In genomic region chr1:152815265-152815701, GRCm38 (mm10) we compare ENCODE assay signal across 8 mouse cellular contexts. TPM values are rescaled to one million over a fixed set of nuclear protein-coding genes. Genes with fewer than 3 reads are reported as not detected.
A peak's percentile ranks its signal among the peaks of the same experiment; 100 is the strongest.
DNase-seq lines count a peak whose midpoint lies in the region; ATAC-seq and TF ChIP-seq lines count a peak whose summit lies in the region.

No protein-coding gene starts in this region.

- WGBS in heart, embryonic 12.5 days: 37% methylated on average over 7 of the region's 7 CpGs
- WGBS in forebrain, embryonic 11.5 days: 50% methylated on average over 7 of the region's 7 CpGs
- 25% methylated on average over 7 of the region's 7 CpGs for WGBS in intestine, postnatal 0 days
- WGBS in stomach, embryonic 15.5 days: 27% methylated on average over 7 of the region's 7 CpGs

- no peak for DNase-seq in heart, adult 8-10 months (ENCODE audit: low spot score)
- peak; percentile 73 for DNase-seq in WW6 (ENCODE audit: low read depth, low spot score)
- peak; percentile 65 for DNase-seq in forebrain, embryonic 11.5 days (ENCODE audit: low spot score)
- peak; percentile 68 to 70 for DNase-seq in lung, postnatal 4 days
- DNase-seq in left cerebral cortex, adult 18-20 months (ENCODE audit: low spot score in 2 of 2): no peak

- peak overlapping the region; percentile 28; the same call in 1 of the 2 replicates for H3K4me2 ChIP-seq in heart, embryonic 12.5 days
- no peak overlapping the region for H3K4me2 ChIP-seq in forebrain, embryonic 11.5 days (ENCODE audit: low read depth, low read length, severe bottlenecking)
- peak overlapping the region; percentile 56 for H3K4me2 ChIP-seq in intestine, postnatal 0 days (replicated peaks; ENCODE audit: low read depth)
- peak overlapping the region; percentile 40 for H3K4me2 ChIP-seq in stomach, embryonic 15.5 days

- H3K9ac ChIP-seq in heart, embryonic 12.5 days: no peak overlapping the region
- no peak overlapping the region for H3K9ac ChIP-seq in forebrain, embryonic 11.5 days (ENCODE audit: low read length)
- no peak overlapping the region for H3K9ac ChIP-seq in intestine, postnatal 0 days (ENCODE audit: low read depth, low read length)
- no peak overlapping the region for H3K9ac ChIP-seq in stomach, embryonic 15.5 days

- H3K4me1 ChIP-seq in heart, embryonic 12.5 days (replicated peaks): peaks cover 37% of the 10 kb centered on the region
- peaks cover 12% of the 10 kb centered on the region; the same call in 1 of the 2 replicates for H3K4me1 ChIP-seq in forebrain, embryonic 11.5 days (replicated peaks; ENCODE audit: control insufficient read depth, insufficient read depth, low read length)
- H3K4me1 ChIP-seq in intestine, postnatal 0 days (replicated peaks; ENCODE audit: control insufficient read depth, insufficient read depth, low read length): no peaks in the 10 kb centered on the region; the same call in 1 of the 2 replicates
- H3K4me1 ChIP-seq in stomach, embryonic 15.5 days: peaks cover 6% of the 10 kb centered on the region; the same call in 1 of the 2 replicates

- H3K27me3 ChIP-seq in heart, embryonic 12.5 days (replicated peaks): no peaks in the 10 kb centered on the region
- H3K27me3 ChIP-seq in forebrain, embryonic 11.5 days (ENCODE audit: control insufficient read depth, insufficient read depth, low read length): no peaks in the 10 kb centered on the region
- H3K27me3 ChIP-seq in intestine, postnatal 0 days (replicated peaks; ENCODE audit: control insufficient read depth, insufficient read depth, low read length): no peaks in the 10 kb centered on the region
- no peaks in the 10 kb centered on the region for H3K27me3 ChIP-seq in stomach, embryonic 15.5 days (replicated peaks)

- no peaks in the 10 kb centered on the region for H3K9me3 ChIP-seq in heart, embryonic 12.5 days (replicated peaks)
- no peaks in the 10 kb centered on the region for H3K9me3 ChIP-seq in forebrain, embryonic 11.5 days (ENCODE audit: control insufficient read depth, low read length)
- no peaks in the 10 kb centered on the region for H3K9me3 ChIP-seq in intestine, postnatal 0 days (ENCODE audit: control insufficient read depth)
- no peaks in the 10 kb centered on the region for H3K9me3 ChIP-seq in stomach, embryonic 15.5 days

- no peaks in the 10 kb centered on the region for H3K36me3 ChIP-seq in heart, embryonic 12.5 days
- H3K36me3 ChIP-seq in forebrain, embryonic 11.5 days (ENCODE audit: control insufficient read depth, insufficient read depth, low read length): no peaks in the 10 kb centered on the region
- no peaks in the 10 kb centered on the region for H3K36me3 ChIP-seq in intestine, postnatal 0 days (ENCODE audit: control insufficient read depth, insufficient read depth)
- no peaks in the 10 kb centered on the region for H3K36me3 ChIP-seq in stomach, embryonic 15.5 days

- H3K27ac ChIP-seq in heart, embryonic 12.5 days (ENCODE audit: poor library complexity, severe bottlenecking): no peak overlapping the region
- no peak overlapping the region for H3K27ac ChIP-seq in forebrain, embryonic 11.5 days (ENCODE audit: low read depth, low read length)
- peak overlapping the region; percentile 4; the same call in 1 of the 2 replicates for H3K27ac ChIP-seq in intestine, postnatal 0 days (ENCODE audit: low read depth, low read length)
- H3K27ac ChIP-seq in stomach, embryonic 15.5 days: no peak overlapping the region

- ATAC-seq in heart, embryonic 12.5 days (ENCODE audit: insufficient number of reproducible peaks, low FRiP score): peak; percentile 47
- ATAC-seq in forebrain, embryonic 11.5 days (replicated peaks; ENCODE audit: low FRiP score): peak; percentile 33
- ATAC-seq in intestine, postnatal 0 days: peak; percentile 86
- ATAC-seq in stomach, embryonic 15.5 days (ENCODE audit: insufficient read depth, low FRiP score, low read depth): peak; percentile 70

- H3K4me3 ChIP-seq in heart, embryonic 12.5 days: no peak overlapping the region
- H3K4me3 ChIP-seq in forebrain, embryonic 11.5 days (ENCODE audit: low read depth, low read length): no peak overlapping the region
- no peak overlapping the region for H3K4me3 ChIP-seq in intestine, postnatal 0 days (ENCODE audit: low read depth, low read length)
- H3K4me3 ChIP-seq in stomach, embryonic 15.5 days (replicated peaks): no peak overlapping the region

- peak; percentile 82 for TF ChIP-seq CTCF in intestine, postnatal 0 days (IDR thresholded peaks at IDR 0.05; ENCODE audit: low read depth)

RNA-seq across cellular contexts. Expression of gene Ncf2, which starts 15.3 kb away (rescaled TPM):
- polyA plus RNA-seq in heart, embryonic 12.5 days (2016; fragmentation: Nextera tagmentation; extraction: Ambion mirVana): 3.4 and 4.4 TPM in 2 replicates
- total RNA-seq in heart, adult 8-10 months (2022): 1 to 10 TPM; 2.3 to 4.3 (median 3.9) TPM
- 2.5 TPM in 2 replicates for polyA plus RNA-seq in forebrain, embryonic 11.5 days (2014; fragmentation: Nextera tagmentation; extraction: Ambion mirVana)
- 9.1 and 9.7 TPM in 2 replicates for polyA plus RNA-seq in intestine, postnatal 0 days (2015; fragmentation: Nextera tagmentation; extraction: Ambion mirVana)
- polyA plus RNA-seq in stomach, embryonic 15.5 days (2015; fragmentation: Nextera tagmentation; extraction: Ambion mirVana): 6.1 and 7.0 TPM in 2 replicates
- 1 to 10 TPM; 2.4 to 5.0 TPM for total RNA-seq in left cerebral cortex, adult 18-20 months (2021)

RNA-seq across cellular contexts. Expression of gene Arpc5, which starts 48.9 kb away (rescaled TPM):
- 245 and 249 TPM in 2 replicates for polyA plus RNA-seq in heart, embryonic 12.5 days (2016; fragmentation: Nextera tagmentation; extraction: Ambion mirVana)
- total RNA-seq in heart, adult 8-10 months (2022): 10 to 100 TPM; 21.9 to 27.8 (median 25.9) TPM
- 252 and 259 TPM in 2 replicates for polyA plus RNA-seq in forebrain, embryonic 11.5 days (2014; fragmentation: Nextera tagmentation; extraction: Ambion mirVana)
- 460 and 468 TPM in 2 replicates for polyA plus RNA-seq in intestine, postnatal 0 days (2015; fragmentation: Nextera tagmentation; extraction: Ambion mirVana)
- polyA plus RNA-seq in stomach, embryonic 15.5 days (2015; fragmentation: Nextera tagmentation; extraction: Ambion mirVana): 326 and 330 TPM in 2 replicates
- total RNA-seq in left cerebral cortex, adult 18-20 months (2021): 10 to 100 TPM; 81.0 to 95.0 TPM

RNA-seq across cellular contexts. Expression of gene Rgl1, which starts 49.1 kb away (rescaled TPM):
- polyA plus RNA-seq in heart, embryonic 12.5 days (2016; fragmentation: Nextera tagmentation; extraction: Ambion mirVana): 66.1 and 73.5 TPM in 2 replicates
- total RNA-seq in heart, adult 8-10 months (2022): 10 to 100 TPM; 30.2 to 37.8 (median 35.0) TPM
- 28.6 and 32.5 TPM in 2 replicates for polyA plus RNA-seq in forebrain, embryonic 11.5 days (2014; fragmentation: Nextera tagmentation; extraction: Ambion mirVana)
- polyA plus RNA-seq in intestine, postnatal 0 days (2015; fragmentation: Nextera tagmentation; extraction: Ambion mirVana): 39.4 and 43.5 TPM in 2 replicates
- 41.5 and 41.7 TPM in 2 replicates for polyA plus RNA-seq in stomach, embryonic 15.5 days (2015; fragmentation: Nextera tagmentation; extraction: Ambion mirVana)
- 100 to 1,000 TPM; 111 to 116 TPM for total RNA-seq in left cerebral cortex, adult 18-20 months (2021)

Comparison
In these comparisons a context has a peak if more than half of its experiments do, and no peak if none do; other contexts are left out.
1. ATAC-seq: peak in every context shown above with its lines; median percentile 86 in intestine, postnatal 0 days; 70 in stomach, embryonic 15.5 days; 47 in heart, embryonic 12.5 days; 33 in forebrain, embryonic 11.5 days.
2. DNase-seq: peak in WW6 (single experiment), forebrain, embryonic 11.5 days (single experiment) and lung, postnatal 4 days (2 of 2); none in heart, adult 8-10 months (single experiment) and left cerebral cortex, adult 18-20 months (0 of 2).